Mouse (Mus musculus) ovary, adult 10 weeks (tissue): ENCODE results near the gene Gm3755. TPM values are rescaled to one million over a fixed set of nuclear protein-coding genes. Genes with fewer than 3 reads are reported as not detected.

ENCODE experiments used
- polyA plus RNA-seq: library from polyadenylated mRNA; stranded (reverse); fragments of 350-450 nt; fragmentation: Illumina TruSeq; extraction: RNeasy Lipid Tissue Mini Kit (QIAGEN cat#74804); gene quantifications from one replicate; pipeline ENCODE4 v1.2.3, GENCODE M21; 2014

The Gm3755 gene
- polyA plus RNA-seq: not detected

GRCm38 (mm10) chr14:7450817-7451216 is at the start of gene Gm3755:
Gene Gm3755 (minus strand): TSS chr14:7450917.

GRCm38 (mm10) chr14:7483662-7484061 is 32.9 kb upstream of the Gm3755 start, which contains the start of gene Gm3752:
Gene Gm3752 (minus strand): TSS chr14:7483762.

Other genes starting within 250 kb of the Gm3755 start
- not detected for gene Gm3727, start 186.2 kb downstream of the Gm3755 start, polyA plus RNA-seq
- 0.31 TPM for gene Gm3739, start 135.9 kb downstream of the Gm3755 start, polyA plus RNA-seq
- gene Gm5797, start 118.5 kb downstream of the Gm3755 start, polyA plus RNA-seq: not detected
- not detected for gene Gm8374, start 85.8 kb downstream of the Gm3755 start, polyA plus RNA-seq
- not detected for gene Gm3752, start 32.8 kb upstream of the Gm3755 start, polyA plus RNA-seq
- gene Gm3558, start 117.6 kb upstream of the Gm3755 start, polyA plus RNA-seq: 0.54 TPM
- not detected for gene Gm10338, start 144.7 kb upstream of the Gm3755 start, polyA plus RNA-seq
- not detected for gene Gm10128, start 193.1 kb upstream of the Gm3755 start, polyA plus RNA-seq